Mouse (Mus musculus): ENCODE results near the gene Itpr3. TPM values are rescaled to one million over a fixed set of nuclear protein-coding genes. Genes with fewer than 3 reads are reported as not detected.

The Itpr3 gene
- polyA plus RNA-seq, 1 experiment from 2014 or later = 0.48 TPM

DNA sequence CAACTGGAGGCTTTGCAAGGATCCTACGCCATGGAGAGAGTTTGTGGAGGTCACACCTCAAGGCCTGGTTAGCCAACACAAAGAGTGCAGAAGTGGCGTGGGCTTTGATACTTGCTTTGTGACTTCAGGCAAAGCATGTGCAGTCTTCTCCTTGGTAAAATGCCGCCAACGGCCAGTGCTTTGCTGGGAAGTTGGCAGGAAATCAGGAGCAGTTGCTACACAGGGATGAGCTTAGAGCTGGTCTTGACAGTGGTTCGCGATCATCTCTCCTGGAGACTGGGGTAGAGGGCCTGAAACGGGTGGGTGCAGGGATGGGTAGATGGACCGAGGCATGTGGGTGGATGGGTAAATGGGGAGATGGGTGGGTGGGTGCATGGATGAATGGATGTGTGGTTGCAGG lies 15.3 kb downstream of the Itpr3 start:
- Histone ChIP-seq H3K9ac (no peak overlapping the region), H3K4me1 (replicated peaks) (peaks cover 21% of the 10 kb centered on the region), H3K36me3 (no peaks in the 10 kb centered on the region), H3K27ac (no peak overlapping the region), H3K4me3 (replicated peaks) (no peak overlapping the region), H3K9me3 (replicated peaks) (no peaks in the 10 kb centered on the region), H3K27me3 (no peaks in the 10 kb centered on the region), H3K4me2 (no peak overlapping the region)
- DNase-seq (no peak), ATAC-seq (ENCODE audit: low read depth) (no peak)
- 70% methylated on average over 8 of the region's 8 CpGs for WGBS (ENCODE audit: insufficient replicate concordance)

DNA sequence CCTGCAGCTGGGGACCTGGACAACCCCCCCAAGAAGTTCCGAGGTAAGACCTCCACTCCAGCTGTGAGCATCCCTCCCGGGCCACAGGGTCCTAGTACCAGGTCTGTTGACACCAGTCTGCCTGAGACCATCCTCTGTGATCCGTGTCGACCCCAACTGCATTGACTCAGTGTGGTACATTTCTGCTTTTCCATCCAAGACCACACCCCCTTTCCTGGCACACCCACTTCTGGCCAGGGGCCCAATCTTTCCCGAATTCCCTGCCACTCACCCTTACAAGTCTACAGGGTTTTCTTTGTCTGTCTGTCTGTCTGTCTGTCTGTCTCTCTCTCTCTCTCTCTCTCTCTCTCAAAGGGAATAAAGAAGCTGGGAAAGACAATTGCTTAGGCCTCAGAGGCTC lies 16.0 kb downstream of the Itpr3 start:
- peaks cover 21% of the 10 kb centered on the region for H3K4me1 ChIP-seq (replicated peaks)
- 72% methylated on average over 5 of the region's 5 CpGs for WGBS (ENCODE audit: insufficient replicate concordance)
- H3K9me3 ChIP-seq (replicated peaks) = no peaks in the 10 kb centered on the region
- no peak overlapping the region for H3K9ac ChIP-seq
- ATAC-seq (ENCODE audit: low read depth) (no peak), DNase-seq (no peak)
- H3K4me3 ChIP-seq (replicated peaks) = no peak overlapping the region
- H3K36me3 ChIP-seq = no peaks in the 10 kb centered on the region
- H3K27ac ChIP-seq = no peak overlapping the region
- H3K4me2 ChIP-seq = no peak overlapping the region
- no peaks in the 10 kb centered on the region for H3K27me3 ChIP-seq

- Histone ChIP-seq H3K4me1 (replicated peaks) (peaks cover 21% of the 10 kb centered on the region), H3K36me3 (no peaks in the 10 kb centered on the region), H3K27me3 (no peaks in the 10 kb centered on the region), H3K9me3 (replicated peaks) (no peaks in the 10 kb centered on the region), H3K4me2 (no peak overlapping the region), H3K27ac (no peak overlapping the region), H3K4me3 (replicated peaks) (no peak overlapping the region), H3K9ac (no peak overlapping the region)
- ATAC-seq (ENCODE audit: low read depth) (no peak), DNase-seq (no peak)
- WGBS (ENCODE audit: insufficient replicate concordance) = 58% methylated on average over 9 of the region's 9 CpGs
Measured at GRCm38 (mm10) chr17:27073778-27074177, 16.7 kb downstream of the Itpr3 start.

- WGBS (ENCODE audit: insufficient replicate concordance) = 51% methylated on average over 6 of the region's 6 CpGs
- DNase-seq = no peak
- H3K4me2 ChIP-seq = no peak overlapping the region
- no peak overlapping the region for H3K9ac ChIP-seq
- no peaks in the 10 kb centered on the region for H3K27me3 ChIP-seq
- no peak overlapping the region for H3K4me3 ChIP-seq (replicated peaks)
- H3K9me3 ChIP-seq (replicated peaks) = no peaks in the 10 kb centered on the region
- H3K4me1 ChIP-seq (replicated peaks) = peaks cover 21% of the 10 kb centered on the region
- ATAC-seq (ENCODE audit: low read depth) = no peak
- no peak overlapping the region for H3K27ac ChIP-seq
- H3K36me3 ChIP-seq = no peaks in the 10 kb centered on the region
Measured at GRCm38 (mm10) chr17:27074236-27074635, 17.1 kb downstream of the Itpr3 start.

GRCm38 (mm10) chr17:27074849-27075745 lies 18.0 kb downstream of the Itpr3 start:
- 55% methylated on average over 17 of the region's 17 CpGs for whole genome bisulfite sequencing (ENCODE audit: insufficient replicate concordance)
- no peak overlapping the region for H3K9ac ChIP-seq
- H3K9me3 ChIP-seq (replicated peaks) = no peaks in the 10 kb centered on the region
- no peak overlapping the region for H3K4me3 ChIP-seq (replicated peaks)
- no peaks in the 10 kb centered on the region for H3K36me3 ChIP-seq
- H3K27me3 ChIP-seq = no peaks in the 10 kb centered on the region
- no peak overlapping the region for H3K4me2 ChIP-seq
- DNase-seq (no peak), ATAC-seq (ENCODE audit: low read depth) (no peak)
- no peak overlapping the region for H3K27ac ChIP-seq
- peaks cover 22% of the 10 kb centered on the region for H3K4me1 ChIP-seq (replicated peaks)

- Histone ChIP-seq H3K27ac (no peak overlapping the region), H3K27me3 (no peaks in the 10 kb centered on the region), H3K4me3 (replicated peaks) (no peak overlapping the region), H3K9me3 (replicated peaks) (no peaks in the 10 kb centered on the region), H3K9ac (no peak overlapping the region), H3K36me3 (no peaks in the 10 kb centered on the region), H3K4me1 (replicated peaks) (peaks cover 34% of the 10 kb centered on the region), H3K4me2 (no peak overlapping the region)
- no peak for ATAC-seq (ENCODE audit: low read depth)
- WGBS (ENCODE audit: insufficient replicate concordance) = 82% methylated on average over 7 of the region's 7 CpGs
- DNase-seq = no peak
Measured at GRCm38 (mm10) chr17:27077133-27077532, 20.0 kb downstream of the Itpr3 start.

DNA sequence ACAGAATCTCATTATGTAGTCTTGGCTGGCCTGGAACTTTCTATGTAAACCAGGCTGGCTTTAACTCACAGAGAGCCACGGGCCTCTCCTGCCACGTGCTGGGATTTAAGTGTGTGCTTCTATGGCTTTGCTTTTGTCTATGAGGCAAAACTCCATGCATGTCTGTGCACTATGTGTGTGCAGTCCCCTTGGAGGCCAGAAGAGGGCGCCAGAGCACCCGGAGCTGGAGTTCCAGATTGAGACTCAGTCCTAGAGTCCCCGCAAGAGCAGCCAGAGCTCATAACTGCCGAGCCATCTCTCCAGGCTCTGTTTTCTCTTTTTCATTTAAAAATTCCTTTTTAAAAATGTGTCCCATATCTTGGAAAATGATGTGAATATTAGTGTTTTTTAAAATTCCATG lies 20.8 kb downstream of the Itpr3 start:
- no peak for ATAC-seq (ENCODE audit: low read depth)
- Histone ChIP-seq H3K27ac (no peak overlapping the region), H3K27me3 (no peaks in the 10 kb centered on the region)

DNA sequence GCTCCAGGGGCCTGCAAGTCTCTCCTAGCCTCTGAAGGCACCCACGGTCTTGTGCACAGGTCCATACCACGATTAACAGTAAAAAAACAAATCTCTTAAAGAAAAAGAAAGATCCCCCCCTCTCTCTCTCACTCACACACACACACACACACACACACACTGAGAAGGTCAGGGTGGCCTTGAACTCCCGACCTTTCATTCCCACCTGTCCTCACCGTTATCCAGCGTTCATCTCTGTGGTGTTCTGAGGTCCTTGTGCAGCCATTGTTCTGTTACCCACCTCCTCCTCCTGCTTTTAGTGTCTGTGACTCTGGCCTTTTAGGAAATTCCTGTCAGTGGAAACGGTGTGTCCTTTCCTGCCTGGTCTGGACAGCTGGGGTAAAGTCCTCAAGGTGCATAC lies 21.4 kb downstream of the Itpr3 start:
- ATAC-seq (ENCODE audit: low read depth) (no peak), DNase-seq (no peak)
- Histone ChIP-seq H3K36me3 (no peaks in the 10 kb centered on the region), H3K27me3 (no peaks in the 10 kb centered on the region), H3K4me3 (replicated peaks) (no peak overlapping the region), H3K4me2 (no peak overlapping the region), H3K27ac (no peak overlapping the region), H3K4me1 (replicated peaks) (peaks cover 44% of the 10 kb centered on the region), H3K9ac (no peak overlapping the region), H3K9me3 (replicated peaks) (no peaks in the 10 kb centered on the region)
- 65% methylated on average over 6 of the region's 6 CpGs for WGBS (ENCODE audit: insufficient replicate concordance)

More for the DNA sequence above, 20.8 kb downstream of the Itpr3 start:
- Histone ChIP-seq H3K4me2 (no peak overlapping the region), H3K4me3 (replicated peaks) (no peak overlapping the region), H3K36me3 (no peaks in the 10 kb centered on the region), H3K9me3 (replicated peaks) (no peaks in the 10 kb centered on the region), H3K4me1 (replicated peaks) (peaks cover 38% of the 10 kb centered on the region), H3K9ac (no peak overlapping the region)
- WGBS (ENCODE audit: insufficient replicate concordance) = 62% methylated on average over 6 of the region's 6 CpGs
- no peak for DNase-seq

- Histone ChIP-seq H3K4me2 (no peak overlapping the region), H3K27ac (peak overlapping the region; percentile 41; the same call in 1 of the 2 replicates), H3K9ac (no peak overlapping the region), H3K4me1 (replicated peaks) (peaks cover 32% of the 10 kb centered on the region), H3K36me3 (no peaks in the 10 kb centered on the region), H3K27me3 (no peaks in the 10 kb centered on the region), H3K9me3 (replicated peaks) (no peaks in the 10 kb centered on the region), H3K4me3 (replicated peaks) (no peak overlapping the region)
- ATAC-seq (ENCODE audit: low read depth) (no peak), DNase-seq (no peak)
- 49% methylated on average over 5 of the region's 5 CpGs for WGBS (ENCODE audit: insufficient replicate concordance)
Measured at GRCm38 (mm10) chr17:27081868-27082267, 24.8 kb downstream of the Itpr3 start.

DNA sequence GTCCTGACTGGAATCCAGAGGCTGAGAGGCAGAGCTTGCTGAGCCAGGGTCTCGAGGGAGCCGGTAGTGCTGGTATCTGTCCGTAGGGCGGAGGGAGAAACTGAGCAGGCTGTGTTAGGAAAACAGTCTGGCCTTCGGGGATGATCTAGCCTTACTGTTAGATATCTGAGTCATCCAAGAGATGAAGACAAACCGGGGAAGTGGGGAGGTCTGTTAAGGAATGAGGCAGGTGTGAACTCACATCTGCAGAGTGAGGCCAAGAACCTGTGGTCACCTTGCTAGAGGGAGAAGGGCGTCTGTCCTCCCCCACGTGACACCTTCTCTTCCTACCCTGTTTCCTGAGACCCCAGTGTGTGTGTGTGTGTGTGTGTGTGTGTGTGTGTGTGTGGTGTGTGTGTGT lies 25.7 kb downstream of the Itpr3 start:
- Histone ChIP-seq H3K4me2 (no peak overlapping the region), H3K4me1 (replicated peaks) (peaks cover 32% of the 10 kb centered on the region), H3K27me3 (no peaks in the 10 kb centered on the region), H3K9ac (no peak overlapping the region), H3K9me3 (replicated peaks) (no peaks in the 10 kb centered on the region), H3K27ac (no peak overlapping the region), H3K36me3 (no peaks in the 10 kb centered on the region), H3K4me3 (replicated peaks) (no peak overlapping the region)
- WGBS (ENCODE audit: insufficient replicate concordance) = 42% methylated on average over 8 of the region's 8 CpGs
- ATAC-seq (ENCODE audit: low read depth) (no peak), DNase-seq (no peak)

GRCm38 (mm10) chr17:27083601-27084000 lies 26.5 kb downstream of the Itpr3 start:
- no peak for DNase-seq
- H3K27me3 ChIP-seq = no peaks in the 10 kb centered on the region
- H3K36me3 ChIP-seq = no peaks in the 10 kb centered on the region
- H3K4me3 ChIP-seq (replicated peaks) = no peak overlapping the region
- H3K4me1 ChIP-seq (replicated peaks) = peaks cover 32% of the 10 kb centered on the region
- no peak overlapping the region for H3K27ac ChIP-seq
- 34% methylated on average over 9 of the region's 9 CpGs for WGBS (ENCODE audit: insufficient replicate concordance)
- no peaks in the 10 kb centered on the region for H3K9me3 ChIP-seq (replicated peaks)
- no peak for ATAC-seq (ENCODE audit: low read depth)
- no peak overlapping the region for H3K9ac ChIP-seq
- no peak overlapping the region for H3K4me2 ChIP-seq

- Histone ChIP-seq H3K27me3 (no peaks in the 10 kb centered on the region), H3K4me1 (replicated peaks) (peaks cover 25% of the 10 kb centered on the region), H3K27ac (no peak overlapping the region), H3K9ac (no peak overlapping the region), H3K4me3 (replicated peaks) (no peak overlapping the region), H3K36me3 (no peaks in the 10 kb centered on the region), H3K9me3 (replicated peaks) (no peaks in the 10 kb centered on the region), H3K4me2 (no peak overlapping the region)
- ATAC-seq (ENCODE audit: low read depth) = no peak
- DNase-seq = peak; percentile 49
- WGBS (ENCODE audit: insufficient replicate concordance) = 52% methylated on average over 2 of the region's 2 CpGs
Measured at GRCm38 (mm10) chr17:27085676-27086075, 28.6 kb downstream of the Itpr3 start.

All from liver, embryonic 13.5 days (tissue).